Mouse (Mus musculus) embryonic facial prominence, embryonic 15.5 days (tissue): ENCODE measurements around the gene Gm26602. TPM values are rescaled to one million over a fixed set of nuclear protein-coding genes. Genes with fewer than 3 reads are reported as not detected.

Experiments used
- ATAC-seq: fragments of 200-750 bp; cut with Nextera tagmentation; 2 replicates; pipeline ENCODE4 v1.8.0; 2017; ENCODE audit warnings: low read depth, moderate TSS enrichment; ENCODE audit not compliant: insufficient number of reproducible peaks, low FRiP score, low TSS enrichment
- H3K27ac ChIP-seq: fragments of 300-500 bp; sonication (generic); replicated peaks from 2 replicates; pipeline ENCODE4 v1.5.1; 2015; ENCODE audit warnings: mild to moderate bottlenecking, inconsistent platforms
- H3K27me3 ChIP-seq: fragments of 300-500 bp; sonication (generic); 2 replicates; pipeline ENCODE4 v1.6.1; 2015; ENCODE audit warnings: inconsistent platforms
- H3K36me3 ChIP-seq: fragments of 300-500 bp; sonication (generic); 2 replicates; pipeline ENCODE4 v1.6.1; 2015; ENCODE audit warnings: mild to moderate bottlenecking, inconsistent platforms
- H3K4me1 ChIP-seq: fragments of 300-500 bp; sonication (generic); 2 replicates; pipeline ENCODE4 v1.6.1; 2015; ENCODE audit warnings: inconsistent platforms
- H3K4me2 ChIP-seq: fragments of 300-500 bp; sonication (generic); replicated peaks from 2 replicates; pipeline ENCODE4 v1.6.1; 2015; ENCODE audit warnings: mild to moderate bottlenecking, inconsistent platforms
- H3K4me3 ChIP-seq: fragments of 300-500 bp; sonication (generic); replicated peaks from 2 replicates; pipeline ENCODE4 v1.5.1; 2015; ENCODE audit warnings: mild to moderate bottlenecking, inconsistent platforms
- H3K9ac ChIP-seq: fragments of 300-500 bp; sonication (generic); 2 replicates; pipeline ENCODE4 v1.6.1; 2015; ENCODE audit warnings: inconsistent platforms
- H3K9me3 ChIP-seq: fragments of 300-500 bp; sonication (generic); replicated peaks from 2 replicates; pipeline ENCODE4 v1.6.1; 2016; ENCODE audit warnings: inconsistent platforms
- WGBS: fragments of 180-500 bp; shearing (Covaris S2); methylation state at CpG from one replicate; pipeline ENCODE4 v1.1.7; 2015; 5-methylcytosine and 5-hydroxymethylcytosine counted together
- polyA plus RNA-seq: library from polyadenylated mRNA; unstranded; fragments of >200 nt; fragmentation: Nextera tagmentation; extraction: Ambion mirVana; gene quantifications from 2 replicates; pipeline ENCODE4 v1.2.1, GENCODE M21; 2015

The Gm26602 gene
- polyA plus RNA-seq, 1 experiment from 2014 or later: 5.2 TPM

DNA sequence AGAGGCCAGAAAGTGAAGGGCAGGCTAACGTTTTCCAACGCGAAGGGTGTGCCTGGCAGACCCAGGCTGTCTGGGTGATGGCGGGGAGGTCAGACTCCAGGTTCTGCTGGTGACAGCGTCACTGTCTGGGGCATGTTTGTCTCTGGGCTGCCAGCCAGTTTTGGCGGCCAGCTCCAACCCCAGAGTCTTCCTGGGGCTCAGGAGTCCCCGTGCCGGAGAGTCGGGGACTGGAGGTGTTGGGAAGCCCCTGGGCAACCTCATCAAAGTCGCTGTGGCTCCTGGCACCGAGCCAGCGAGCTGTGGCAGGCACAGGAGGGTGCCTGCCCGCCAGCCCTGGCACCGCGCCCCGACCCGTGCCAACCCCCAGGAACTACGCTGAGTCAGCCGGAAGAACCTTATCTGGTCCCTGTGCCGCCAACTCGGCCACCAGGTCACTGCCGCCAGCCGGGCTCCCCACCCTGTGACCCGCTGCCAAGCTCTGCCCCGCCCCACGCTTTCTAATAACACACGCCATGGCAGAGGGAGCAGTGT lies 26.3 kb downstream of the Gm26602 start:
- Histone ChIP-seq H3K4me3 (no peak overlapping the region), H3K27ac (peak overlapping the region; percentile 56; the same call in 1 of the 2 replicates), H3K9me3 (no peaks in the 10 kb centered on the region), H3K4me1 (peaks cover 70% of the 10 kb centered on the region), H3K9ac (no peak overlapping the region), H3K4me2 (0 out of 2 replicates have a peak overlapping the region, but pooled peaks have one; percentile 4), H3K27me3 (no peaks in the 10 kb centered on the region), H3K36me3 (peaks cover 37% of the 10 kb centered on the region)
- 49% methylated on average over 27 of the region's 27 CpGs for WGBS
- ATAC-seq: 0 out of 2 replicates have a peak, but pooled peaks have one; percentile 5

DNA sequence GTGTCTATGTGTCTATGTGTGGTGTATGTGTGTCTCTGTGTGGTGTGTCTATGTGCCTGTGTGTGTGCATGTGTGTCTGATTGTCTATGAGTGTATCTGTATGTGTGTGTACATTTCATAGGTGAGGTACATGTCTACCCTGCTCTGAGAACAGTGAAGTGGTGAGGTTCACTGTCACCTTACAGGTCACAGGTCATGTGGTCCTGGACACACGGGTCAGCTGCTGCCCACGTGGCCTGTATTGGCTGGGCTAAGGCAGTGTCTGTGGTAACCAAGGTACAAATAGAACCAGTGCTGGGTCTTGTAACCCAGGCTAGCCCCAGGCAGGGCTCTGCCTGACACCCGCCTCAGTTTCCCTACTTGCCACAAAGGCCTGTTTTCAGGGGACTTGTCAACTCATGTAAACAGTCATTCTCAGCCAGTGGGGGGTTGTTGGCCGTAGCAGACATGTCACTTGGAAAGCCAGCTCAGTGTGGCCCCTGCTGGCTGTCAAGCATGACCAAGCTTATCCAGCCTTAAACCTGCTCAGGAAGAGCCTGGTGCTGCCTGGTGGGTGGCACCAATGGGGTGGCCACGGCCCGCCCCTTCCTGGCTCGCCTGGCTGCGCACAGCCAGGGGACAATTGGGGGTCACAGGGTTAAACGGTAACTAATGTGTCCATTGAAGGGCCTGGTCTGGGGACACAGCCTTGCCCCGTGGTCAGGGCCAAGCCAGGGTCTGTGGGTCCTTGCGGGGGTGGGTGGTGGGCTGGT lies 27.3 kb downstream of the Gm26602 start:
- Histone ChIP-seq H3K9me3 (no peaks in the 10 kb centered on the region), H3K27me3 (no peaks in the 10 kb centered on the region), H3K4me2 (no peak overlapping the region), H3K4me3 (no peak overlapping the region), H3K4me1 (peaks cover 63% of the 10 kb centered on the region), H3K27ac (no peak overlapping the region), H3K36me3 (peaks cover 37% of the 10 kb centered on the region), H3K9ac (no peak overlapping the region)
- no peak for ATAC-seq
- 65% methylated on average over 11 of the region's 11 CpGs for WGBS

DNA sequence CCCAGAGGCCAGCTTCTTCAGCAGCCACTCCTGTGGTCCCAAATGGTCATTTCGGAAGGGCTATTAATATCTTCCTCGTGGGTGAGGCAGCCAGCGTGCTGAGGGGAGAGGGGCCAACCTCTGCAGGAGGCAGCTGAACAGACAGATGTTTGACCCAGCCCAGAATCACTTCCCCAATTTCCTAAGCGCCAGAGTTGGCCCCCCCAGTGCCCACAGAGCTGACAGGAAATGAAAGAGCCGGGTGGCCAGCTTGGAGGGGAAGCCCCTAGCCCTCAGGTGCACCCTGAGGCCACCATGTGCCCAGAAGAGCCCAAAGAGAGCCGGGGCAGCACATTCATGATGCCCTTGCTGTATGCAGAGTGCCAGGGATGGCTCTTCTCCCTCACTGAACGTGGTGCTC lies 30.1 kb downstream of the Gm26602 start:
- no peak overlapping the region for H3K4me3 ChIP-seq
- no peak overlapping the region for H3K9ac ChIP-seq
- H3K27me3 ChIP-seq: no peaks in the 10 kb centered on the region
- peaks cover 20% of the 10 kb centered on the region for H3K36me3 ChIP-seq
- WGBS: 61% methylated on average over 7 of the region's 7 CpGs
- H3K27ac ChIP-seq: no peak overlapping the region
- H3K4me1 ChIP-seq: peaks cover 62% of the 10 kb centered on the region
- no peak for ATAC-seq
- H3K9me3 ChIP-seq: no peaks in the 10 kb centered on the region
- H3K4me2 ChIP-seq: no peak overlapping the region

DNA sequence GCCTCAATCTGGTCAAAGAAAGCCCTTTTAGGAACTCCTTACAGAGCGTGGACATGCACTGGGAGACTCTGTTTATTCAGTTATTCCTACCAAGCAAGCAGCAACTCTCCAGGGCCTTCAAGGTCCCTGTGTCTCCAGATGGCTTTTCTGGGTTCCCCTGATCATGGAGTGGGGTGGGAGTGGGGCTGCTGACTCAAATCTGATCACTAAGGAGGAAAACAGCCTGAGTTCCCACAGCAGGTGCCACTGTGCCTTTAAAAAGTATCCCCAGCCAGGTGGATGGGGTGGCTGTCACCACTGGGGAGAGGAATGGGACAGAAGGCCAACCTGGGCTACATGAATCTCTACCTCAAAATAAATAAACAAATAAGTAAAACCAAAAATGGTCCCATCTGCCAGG lies 32.3 kb downstream of the Gm26602 start:
- Histone ChIP-seq H3K9ac (no peak overlapping the region), H3K36me3 (peaks cover 24% of the 10 kb centered on the region), H3K4me3 (no peak overlapping the region), H3K9me3 (no peaks in the 10 kb centered on the region), H3K4me1 (peaks cover 57% of the 10 kb centered on the region), H3K4me2 (no peak overlapping the region), H3K27me3 (no peaks in the 10 kb centered on the region), H3K27ac (0 out of 2 replicates have a peak overlapping the region, but pooled peaks have one; percentile 34)
- 97% methylated on average over 1 of the region's 1 CpGs for WGBS
- ATAC-seq: no peak

DNA sequence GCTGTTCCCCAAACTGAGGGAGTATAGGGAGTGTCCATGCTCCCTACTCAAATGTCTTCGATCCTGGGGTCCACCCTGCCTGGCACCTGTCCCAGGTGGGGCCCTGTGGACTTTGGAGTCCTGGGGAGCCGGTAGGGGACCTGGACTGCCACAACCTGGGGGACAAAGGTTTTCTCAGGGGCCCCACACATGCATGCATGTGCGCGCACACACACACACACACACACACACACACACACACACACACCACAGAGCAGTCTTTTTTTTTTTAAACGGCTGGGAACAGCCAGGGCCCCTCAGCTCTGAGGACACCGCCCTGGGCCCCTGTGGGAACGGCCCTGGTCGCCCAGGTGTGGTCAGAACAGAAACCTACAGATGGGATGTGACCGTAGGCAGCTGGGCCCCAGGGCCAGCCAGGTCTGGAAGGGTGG lies 32.8 kb downstream of the Gm26602 start:
- Histone ChIP-seq H3K4me2 (no peak overlapping the region), H3K9ac (no peak overlapping the region), H3K4me1 (peaks cover 52% of the 10 kb centered on the region), H3K27me3 (no peaks in the 10 kb centered on the region), H3K4me3 (no peak overlapping the region), H3K9me3 (no peaks in the 10 kb centered on the region), H3K36me3 (peaks cover 25% of the 10 kb centered on the region), H3K27ac (peak overlapping the region; percentile 34; the same call in 1 of the 2 replicates)
- ATAC-seq: no peak
- WGBS: 67% methylated on average over 9 of the region's 9 CpGs

DNA sequence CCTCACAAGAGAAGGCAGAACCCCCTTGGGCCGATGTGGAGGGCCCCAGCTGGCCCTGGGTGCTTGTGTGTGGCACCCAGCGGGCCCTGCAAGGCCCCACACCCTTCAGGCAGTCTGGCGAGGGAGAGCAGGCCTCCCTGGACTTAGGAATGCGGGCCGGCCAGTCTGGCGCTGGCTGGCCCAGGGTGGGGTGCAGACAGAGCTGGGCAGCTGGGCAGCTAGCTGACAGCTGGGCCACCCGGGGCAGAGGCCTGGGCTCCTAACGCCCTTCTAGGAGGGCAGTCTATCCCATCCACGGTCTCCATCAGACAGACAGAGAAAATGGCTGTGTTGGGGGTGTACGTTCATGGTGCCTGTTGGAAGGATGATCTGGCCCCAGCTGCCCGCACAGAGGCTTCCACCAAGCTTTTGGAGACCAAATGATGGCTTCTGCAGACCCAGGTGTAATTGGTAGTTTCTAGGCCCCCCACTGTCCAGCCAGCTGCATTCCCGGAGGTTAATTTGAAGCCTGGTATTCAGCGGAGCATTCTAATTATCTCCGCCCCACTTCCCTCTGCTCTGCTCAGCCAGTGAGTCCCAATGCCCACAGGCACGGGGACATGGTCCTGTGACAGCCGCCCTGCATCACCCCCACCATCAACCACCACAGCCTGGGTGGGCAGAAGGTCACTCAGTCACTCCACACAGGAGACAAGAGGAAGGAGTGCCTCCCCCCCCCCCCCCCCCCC lies 35.0 kb downstream of the Gm26602 start:
- Histone ChIP-seq H3K27me3 (no peaks in the 10 kb centered on the region), H3K4me2 (0 out of 2 replicates have a peak overlapping the region, but pooled peaks have one; percentile 6), H3K27ac (peak overlapping the region; percentile 65), H3K4me3 (no peak overlapping the region), H3K4me1 (peaks cover 43% of the 10 kb centered on the region), H3K36me3 (peaks cover 47% of the 10 kb centered on the region), H3K9ac (no peak overlapping the region), H3K9me3 (no peaks in the 10 kb centered on the region)
- 28% methylated on average over 16 of the region's 16 CpGs for WGBS
- ATAC-seq: peak; percentile 36

DNA sequence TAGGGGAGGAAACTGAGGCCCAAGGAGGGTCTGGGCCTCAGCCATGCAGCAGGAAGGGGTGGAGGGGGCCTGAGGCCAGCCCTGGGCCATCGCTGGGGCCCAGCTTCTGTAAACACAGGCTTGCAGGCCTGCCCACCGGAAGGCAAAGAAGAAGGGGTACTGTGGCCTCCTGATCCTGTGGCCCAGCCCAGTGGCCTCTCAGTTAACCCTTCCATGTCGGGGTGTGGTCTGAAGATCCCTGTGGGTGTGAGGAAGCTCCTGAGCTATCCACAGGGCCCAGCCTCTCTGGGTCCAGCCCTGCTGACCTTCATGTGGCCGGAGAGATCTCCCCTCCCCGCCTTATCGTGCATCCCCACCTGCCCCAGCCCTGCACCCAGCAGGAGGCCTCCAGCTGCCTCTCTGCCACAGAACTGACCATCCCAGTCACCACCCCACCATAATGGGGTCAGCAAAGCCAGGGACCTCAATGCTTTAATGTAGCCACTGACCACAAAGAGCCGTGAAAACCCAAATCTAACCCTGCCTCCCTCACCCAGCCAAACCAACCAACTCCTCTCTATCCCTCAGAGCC lies 36.2 kb downstream of the Gm26602 start:
- no peak overlapping the region for H3K9ac ChIP-seq
- no peak overlapping the region for H3K4me3 ChIP-seq
- no peaks in the 10 kb centered on the region for H3K27me3 ChIP-seq
- H3K4me1 ChIP-seq: peaks cover 43% of the 10 kb centered on the region
- peak overlapping the region; percentile 3; the same call in 1 of the 2 replicates for H3K27ac ChIP-seq
- no peak; the same call in 1 of the 2 replicates for ATAC-seq
- 38% methylated on average over 7 of the region's 7 CpGs for WGBS
- H3K36me3 ChIP-seq: peaks cover 46% of the 10 kb centered on the region
- 0 out of 2 replicates have a peak overlapping the region, but pooled peaks have one; percentile 4 for H3K4me2 ChIP-seq
- no peaks in the 10 kb centered on the region for H3K9me3 ChIP-seq

DNA sequence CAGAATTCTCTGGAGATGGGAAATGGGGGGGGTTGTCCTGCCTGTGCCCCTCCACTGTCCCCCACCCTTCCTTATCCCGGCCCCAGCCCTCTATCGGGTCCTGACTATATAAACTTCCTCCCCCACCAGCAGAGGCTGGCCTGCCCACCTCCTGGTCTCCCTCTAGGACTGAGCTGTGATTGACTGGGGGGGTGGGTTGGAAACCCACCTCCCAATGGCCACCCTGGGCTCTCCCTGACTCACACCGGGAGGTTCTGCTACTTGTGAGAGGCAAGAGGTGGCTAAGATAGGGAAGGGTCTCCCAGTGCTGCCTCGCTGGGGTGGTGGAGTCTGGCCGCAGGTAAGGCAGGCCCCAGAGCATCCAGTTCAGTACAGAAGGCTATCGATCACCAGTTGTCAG lies 36.8 kb downstream of the Gm26602 start:
- Histone ChIP-seq H3K4me1 (peaks cover 43% of the 10 kb centered on the region), H3K9me3 (no peaks in the 10 kb centered on the region), H3K9ac (no peak overlapping the region), H3K27ac (no peak overlapping the region), H3K36me3 (peaks cover 41% of the 10 kb centered on the region), H3K27me3 (no peaks in the 10 kb centered on the region), H3K4me2 (no peak overlapping the region), H3K4me3 (no peak overlapping the region)
- WGBS: 78% methylated on average over 6 of the region's 6 CpGs
- ATAC-seq: no peak

DNA sequence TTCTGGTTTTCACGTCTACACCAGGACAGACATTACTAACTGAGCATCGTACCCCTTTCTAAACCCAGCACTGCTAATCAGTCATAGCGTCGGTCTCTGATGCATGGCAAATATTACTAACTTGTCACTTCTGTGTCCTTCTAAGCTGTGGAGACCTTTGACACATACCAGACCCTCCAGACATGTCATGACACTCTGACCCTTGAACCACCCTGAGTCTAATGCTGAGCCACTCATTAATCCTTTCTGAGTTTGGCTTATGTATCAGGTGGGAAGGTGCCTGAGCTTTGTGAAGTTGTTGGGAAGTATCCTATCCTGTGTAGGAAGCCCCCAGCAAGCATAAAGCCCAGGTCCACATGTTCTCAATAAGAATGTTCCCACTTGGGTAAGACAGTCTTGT lies 39.2 kb downstream of the Gm26602 start:
- H3K9ac ChIP-seq: no peak overlapping the region
- no peak overlapping the region for H3K27ac ChIP-seq
- no peak for ATAC-seq
- peaks cover 22% of the 10 kb centered on the region for H3K4me1 ChIP-seq
- no peaks in the 10 kb centered on the region for H3K9me3 ChIP-seq
- no peaks in the 10 kb centered on the region for H3K27me3 ChIP-seq
- H3K4me3 ChIP-seq: no peak overlapping the region
- no peak overlapping the region for H3K4me2 ChIP-seq
- 82% methylated on average over 4 of the region's 4 CpGs for WGBS
- peaks cover 54% of the 10 kb centered on the region for H3K36me3 ChIP-seq

DNA sequence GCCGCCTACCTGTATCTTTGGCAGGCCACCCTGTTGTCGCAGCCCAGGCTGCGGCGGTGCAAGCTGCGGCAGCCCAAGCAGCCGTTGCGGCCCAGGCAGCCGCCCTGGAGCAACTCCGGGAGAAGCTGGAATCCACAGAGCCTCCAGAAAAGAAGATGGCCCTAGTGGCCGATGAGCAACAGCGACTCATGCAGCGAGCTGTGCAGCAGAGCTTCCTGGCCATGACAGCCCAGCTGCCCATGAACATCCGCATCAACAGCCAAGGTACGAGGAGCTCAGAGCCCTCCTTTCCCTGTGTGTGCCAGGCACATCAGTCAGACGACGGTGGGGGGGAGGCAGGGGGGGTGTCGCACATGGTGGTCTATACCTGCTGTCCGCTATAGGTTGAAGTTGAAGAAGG lies 40.0 kb downstream of the Gm26602 start:
- Histone ChIP-seq H3K4me1 (peaks cover 14% of the 10 kb centered on the region), H3K27me3 (no peaks in the 10 kb centered on the region), H3K36me3 (peaks cover 54% of the 10 kb centered on the region), H3K9me3 (no peaks in the 10 kb centered on the region), H3K27ac (no peak overlapping the region), H3K9ac (no peak overlapping the region), H3K4me2 (no peak overlapping the region), H3K4me3 (no peak overlapping the region)
- WGBS: 82% methylated on average over 18 of the region's 18 CpGs
- ATAC-seq: no peak

DNA sequence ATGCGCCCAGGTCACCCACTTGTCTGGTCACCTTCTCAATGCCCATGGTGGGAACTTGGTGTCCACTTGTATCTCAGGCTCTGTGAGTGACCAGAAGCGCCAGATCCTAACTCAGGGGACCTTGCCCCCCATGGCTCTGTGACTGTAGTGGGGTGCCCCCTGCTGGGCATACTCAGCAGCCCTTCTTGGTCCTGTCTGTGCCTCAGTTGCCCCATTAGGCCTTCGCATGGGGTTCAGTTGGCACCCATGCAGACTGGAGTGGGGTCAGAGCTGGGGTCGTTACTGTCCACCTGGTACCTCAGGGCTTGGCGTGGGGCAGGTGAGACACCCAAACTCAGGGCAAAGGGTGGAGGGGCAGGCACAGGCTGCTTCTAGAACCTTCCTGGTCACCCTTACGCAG lies 43.3 kb downstream of the Gm26602 start:
- Histone ChIP-seq H3K4me3 (no peak overlapping the region), H3K9ac (no peak overlapping the region), H3K4me1 (peaks cover 4% of the 10 kb centered on the region), H3K4me2 (no peak overlapping the region), H3K36me3 (peaks cover 41% of the 10 kb centered on the region), H3K9me3 (no peaks in the 10 kb centered on the region), H3K27me3 (no peaks in the 10 kb centered on the region), H3K27ac (no peak overlapping the region)
- WGBS: 87% methylated on average over 6 of the region's 6 CpGs
- ATAC-seq: no peak
